Mouse (Mus musculus) myocyte (in vitro differentiated cells): ENCODE data around the gene Mad1l1. TPM values are rescaled to one million over a fixed set of nuclear protein-coding genes. Genes with fewer than 3 reads are reported as not detected.
A peak's percentile ranks its signal among the peaks of the same experiment; 100 is the strongest.

ENCODE experiments used
- H3K27me3 ChIP-seq: one replicate; pipeline ENCODE4 v1.6.1; 2011; ENCODE audit not compliant: control insufficient read depth, insufficient read depth, insufficient read length
- H3K36me3 ChIP-seq: one replicate; pipeline ENCODE4 v1.6.1; 2011; ENCODE audit not compliant: control insufficient read depth, insufficient read depth
- H3K4me2 ChIP-seq: one replicate; pipeline ENCODE4 v1.6.1; 2011; ENCODE audit warnings: low read depth, control low read depth
- H3K4me3 ChIP-seq: one replicate; pipeline ENCODE4 v1.5.1; 2011; ENCODE audit warnings: mild to moderate bottlenecking, control low read depth, moderate library complexity
- H3K79me2 ChIP-seq: one replicate; pipeline ENCODE4 v1.6.1; 2011; ENCODE audit not compliant: control insufficient read depth, insufficient read depth
- H3ac ChIP-seq: one replicate; pipeline ENCODE4 v1.6.1; 2011; ENCODE audit not compliant: control insufficient read depth, insufficient read length
- CEBPB ChIP-seq: IDR thresholded peaks from 2 replicates; pipeline ENCODE4 v1.6.1; 2011; ENCODE audit warnings: mild to moderate bottlenecking, moderate library complexity; ENCODE audit not compliant: poor library complexity, insufficient read depth, severe bottlenecking
- E2F4 ChIP-seq: IDR thresholded peaks from one replicate; pipeline ENCODE4 v1.6.1; 2011; ENCODE audit warnings: mild to moderate bottlenecking, control low read depth, moderate library complexity; ENCODE audit not compliant: insufficient read depth
- MAX ChIP-seq: IDR thresholded peaks from one replicate; pipeline ENCODE4 v1.6.1; 2011; ENCODE audit warnings: low read depth, mild to moderate bottlenecking, control low read depth
- MYOD1 ChIP-seq, 3 experiments: IDR thresholded peaks; one replicate each; pipeline ENCODE4 v1.6.1; 2011; ENCODE audit warnings: control low read depth in 2 of 3, low read depth in 2 of 3, mild to moderate bottlenecking in 2 of 3, moderate library complexity in 1 of 3; ENCODE audit not compliant: insufficient read length in 2 of 3, control insufficient read depth in 1 of 3
- MYOG ChIP-seq, 3 experiments: IDR thresholded peaks; one replicate each; pipeline ENCODE4 v1.6.1; 2011; ENCODE audit warnings: control low read depth in 2 of 3, low read depth in 2 of 3, mild to moderate bottlenecking in 2 of 3; ENCODE audit not compliant: insufficient read length in 2 of 3, control insufficient read depth in 1 of 3, insufficient read depth in 1 of 3
- POLR2A ChIP-seq: IDR thresholded peaks from one replicate; pipeline ENCODE4 v1.6.1; 2011; ENCODE audit warnings: low read depth, mild to moderate bottlenecking, control low read depth, moderate library complexity; ENCODE audit not compliant: insufficient read length
- POLR2AphosphoS2 ChIP-seq: IDR thresholded peaks from one replicate; pipeline ENCODE4 v1.6.1; 2011; ENCODE audit warnings: low read depth, control low read depth; ENCODE audit not compliant: insufficient read length
- REST ChIP-seq: IDR thresholded peaks from one replicate; pipeline ENCODE4 v1.6.1; 2011; ENCODE audit warnings: mild to moderate bottlenecking, control low read depth, moderate library complexity; ENCODE audit not compliant: insufficient read depth, insufficient read length
- SRF ChIP-seq: IDR thresholded peaks from one replicate; pipeline ENCODE4 v1.6.1; 2011; ENCODE audit warnings: low read depth; ENCODE audit not compliant: control insufficient read depth, insufficient read length
- TCF12 ChIP-seq: IDR thresholded peaks from one replicate; pipeline ENCODE4 v1.6.1; 2011; ENCODE audit warnings: mild to moderate bottlenecking, control low read depth; ENCODE audit not compliant: poor library complexity, insufficient read depth, severe bottlenecking
- TCF3 ChIP-seq: IDR thresholded peaks from one replicate; pipeline ENCODE4 v1.6.1; 2011; ENCODE audit warnings: low read depth, control low read depth; ENCODE audit not compliant: insufficient read length
- USF1 ChIP-seq: IDR thresholded peaks from one replicate; pipeline ENCODE4 v1.6.1; 2011; ENCODE audit warnings: low read depth, mild to moderate bottlenecking, control low read depth, moderate library complexity
- polyA plus RNA-seq: library from polyadenylated mRNA; unstranded; fragments of >200 nt; fragmentation: generic; extraction: Trizol; gene quantifications from one replicate; pipeline ENCODE4 v1.2.1, GENCODE M21; 2012; ENCODE audit warnings: missing spikeins

Gene Mad1l1
- polyA plus RNA-seq, 1 experiment: 35.6 TPM

GRCm38 (mm10) chr5:140102731-140103130, 218.6 kb downstream of the Mad1l1 start:
- Histone ChIP-seq H3ac (no peak overlapping the region), H3K27me3 (no peaks in the 10 kb centered on the region), H3K79me2 (no peaks in the 10 kb centered on the region), H3K4me2 (no peak overlapping the region), H3K36me3 (no peaks in the 10 kb centered on the region), H3K4me3 (no peak overlapping the region)
- TF ChIP-seq USF1: no peak
- no peak for TF ChIP-seq MYOG (IDR thresholded peaks at IDR 0.05; ENCODE audit: control insufficient read depth in 1 of 3, insufficient read depth in 1 of 3, insufficient read length in 2 of 3, low read depth in 2 of 3)
- TF ChIP-seq SRF: no peak
- no peak for TF ChIP-seq TCF12
- TF ChIP-seq POLR2AphosphoS2: no peak
- no peak for TF ChIP-seq MAX

- Histone ChIP-seq H3K36me3 (no peaks in the 10 kb centered on the region), H3K4me3 (no peak overlapping the region), H3K4me2 (no peak overlapping the region), H3K79me2 (no peaks in the 10 kb centered on the region), H3K27me3 (no peaks in the 10 kb centered on the region), H3ac (no peak overlapping the region)
- no peak for TF ChIP-seq USF1
- no peak for TF ChIP-seq SRF
- TF ChIP-seq MYOD1 (IDR thresholded peaks at IDR 0.05; ENCODE audit: control insufficient read depth in 1 of 3, insufficient read length in 2 of 3, low read depth in 2 of 3): no peak
- TF ChIP-seq E2F4: no peak
- TF ChIP-seq REST: no peak
- TF ChIP-seq TCF3: no peak
- TF ChIP-seq TCF12: no peak
- no peak for TF ChIP-seq POLR2AphosphoS2
- TF ChIP-seq CEBPB: no peak
- no peak for TF ChIP-seq MYOG (IDR thresholded peaks at IDR 0.05; ENCODE audit: control insufficient read depth in 1 of 3, insufficient read depth in 1 of 3, insufficient read length in 2 of 3, low read depth in 2 of 3)
- TF ChIP-seq MAX: no peak
- TF ChIP-seq POLR2A: no peak
These were observed 219.8 kb downstream of the Mad1l1 start for GRCm38 (mm10) chr5:140101409-140102009.

GRCm38 (mm10) chr5:140098711-140099110, 222.6 kb downstream of the Mad1l1 start:
- no peak overlapping the region for H3K4me3 ChIP-seq
- no peak overlapping the region for H3ac ChIP-seq
- H3K79me2 ChIP-seq: no peaks in the 10 kb centered on the region
- H3K4me2 ChIP-seq: no peak overlapping the region
- no peak for TF ChIP-seq E2F4
- TF ChIP-seq MYOD1 (IDR thresholded peaks at IDR 0.05; ENCODE audit: control insufficient read depth in 1 of 3, insufficient read length in 2 of 3, low read depth in 2 of 3): peak in 1 of 3 experiments; percentile 49
- TF ChIP-seq TCF12: no peak
- H3K36me3 ChIP-seq: no peaks in the 10 kb centered on the region
- H3K27me3 ChIP-seq: no peaks in the 10 kb centered on the region

- no peak overlapping the region for H3K4me3 ChIP-seq
- no peak overlapping the region for H3K4me2 ChIP-seq
- no peaks in the 10 kb centered on the region for H3K27me3 ChIP-seq
- TF ChIP-seq MYOD1 (IDR thresholded peaks at IDR 0.05; ENCODE audit: control insufficient read depth in 1 of 3, insufficient read length in 2 of 3, low read depth in 2 of 3): peak in 1 of 3 experiments; percentile 19
- no peak for TF ChIP-seq MAX
- peak in 2 of 3 experiments; percentile 8 to 62 for TF ChIP-seq MYOG (IDR thresholded peaks at IDR 0.05; ENCODE audit: control insufficient read depth in 1 of 3, insufficient read depth in 1 of 3, insufficient read length in 2 of 3, low read depth in 2 of 3)
- no peak for TF ChIP-seq CEBPB
- TF ChIP-seq TCF12: no peak
- no peaks in the 10 kb centered on the region for H3K36me3 ChIP-seq
- H3ac ChIP-seq: no peak overlapping the region
- H3K79me2 ChIP-seq: no peaks in the 10 kb centered on the region
These were observed 226.1 kb downstream of the Mad1l1 start for GRCm38 (mm10) chr5:140095203-140095602.

- Histone ChIP-seq H3K4me3 (no peak overlapping the region), H3K79me2 (no peaks in the 10 kb centered on the region), H3ac (no peak overlapping the region), H3K36me3 (no peaks in the 10 kb centered on the region), H3K27me3 (no peaks in the 10 kb centered on the region), H3K4me2 (no peak overlapping the region)
- no peak for TF ChIP-seq E2F4
- no peak for TF ChIP-seq TCF3
- TF ChIP-seq MYOD1 (IDR thresholded peaks at IDR 0.05; ENCODE audit: control insufficient read depth in 1 of 3, insufficient read length in 2 of 3, low read depth in 2 of 3): no peak
- TF ChIP-seq MAX: no peak
- TF ChIP-seq SRF: no peak
- no peak for TF ChIP-seq MYOG (IDR thresholded peaks at IDR 0.05; ENCODE audit: control insufficient read depth in 1 of 3, insufficient read depth in 1 of 3, insufficient read length in 2 of 3, low read depth in 2 of 3)
- TF ChIP-seq POLR2A: no peak
- no peak for TF ChIP-seq USF1
- no peak for TF ChIP-seq CEBPB
- no peak for TF ChIP-seq TCF12
- TF ChIP-seq REST: no peak
- no peak for TF ChIP-seq POLR2AphosphoS2
These were observed 227.9 kb downstream of the Mad1l1 start for GRCm38 (mm10) chr5:140093489-140093888.
